Mouse (Mus musculus): Measurements from ENCODE around the gene Ufsp2. TPM values are rescaled to one million over a fixed set of nuclear protein-coding genes. Genes with fewer than 3 reads are reported as not detected.

The Ufsp2 gene
- polyA plus RNA-seq, 2 experiments from 2014 or later = 72.1 to 78.7 TPM

DNA sequence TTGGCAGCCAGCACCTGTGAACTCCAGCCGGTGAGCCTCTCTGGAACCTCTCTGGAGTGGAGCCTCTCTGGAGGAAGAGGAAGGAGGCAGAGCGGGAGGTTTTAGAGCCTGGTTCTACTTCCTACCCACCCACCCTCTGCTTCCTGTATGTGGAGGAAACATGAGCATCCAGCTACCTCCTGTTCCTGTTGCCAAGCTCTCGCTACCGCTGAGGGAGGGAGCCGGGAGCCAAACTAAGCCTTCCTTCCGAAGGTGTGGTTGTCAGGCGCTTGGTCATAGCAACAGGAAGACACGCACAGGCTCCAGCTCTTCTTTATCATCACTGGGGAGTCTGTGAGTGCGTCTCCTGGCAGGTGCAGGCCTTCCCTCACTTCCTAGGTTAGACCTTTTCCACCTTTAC lies 46.9 kb downstream of the Ufsp2 start:
- no peak for ATAC-seq

DNA sequence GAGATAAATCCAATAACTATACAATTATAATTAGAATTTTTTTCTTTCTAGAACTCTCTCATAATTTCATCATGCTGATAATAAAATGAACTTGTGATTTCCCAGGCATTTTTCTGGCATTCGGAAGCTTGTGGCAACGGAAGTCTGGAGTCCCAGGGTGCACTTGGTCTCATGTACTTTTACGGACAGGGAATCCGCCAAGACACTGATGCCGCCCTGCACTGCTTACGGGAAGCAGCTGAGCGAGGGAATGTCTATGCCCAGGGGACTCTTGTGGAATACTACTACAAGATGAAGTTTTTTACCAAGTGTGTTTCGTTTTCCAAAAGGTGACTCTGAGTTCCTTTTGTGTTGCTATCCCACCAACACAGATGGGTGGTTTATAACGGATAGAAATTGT lies 47.4 kb downstream of the Ufsp2 start:
- no peak for ATAC-seq

GRCm38 (mm10) chr8:46024392-46024791 lies 49.1 kb downstream of the Ufsp2 start:
- ATAC-seq = no peak

GRCm38 (mm10) chr8:46036217-46036616 lies 60.9 kb downstream of the Ufsp2 start:
- ATAC-seq = no peak

- ATAC-seq = no peak
Observed at GRCm38 (mm10) chr8:46039666-46040065, 64.3 kb downstream of the Ufsp2 start.

DNA sequence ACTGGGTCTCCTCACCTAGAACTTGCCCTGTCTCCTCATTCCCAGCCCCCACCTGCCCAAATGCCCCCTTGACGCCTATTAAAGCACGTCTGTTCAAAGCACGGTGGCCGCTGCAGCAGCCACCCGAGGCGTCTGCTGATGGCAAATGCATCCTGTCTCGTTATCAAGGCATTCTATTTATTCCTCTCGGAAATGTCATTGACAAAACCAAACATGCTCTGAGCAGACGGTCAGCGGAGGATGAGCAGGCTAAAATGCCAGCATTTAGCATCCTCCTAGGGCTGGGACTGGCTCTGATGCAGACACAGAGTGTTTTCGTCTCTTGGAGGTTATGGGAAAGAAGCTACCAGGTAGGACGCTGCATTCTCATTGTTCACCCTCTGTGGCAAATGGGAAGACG lies 64.9 kb downstream of the Ufsp2 start:
- ATAC-seq = no peak

Other genes with a start within 250 kb of the Ufsp2 start
- gene Pdlim3, start 90.1 kb upstream of the Ufsp2 start, polyA plus RNA-seq (2017; shearing (Covaris generic)) = not detected
- gene Ccdc110, start 40.9 kb upstream of the Ufsp2 start, polyA plus RNA-seq (2017; shearing (Covaris generic)) = not detected
- 1 to 10 TPM; 1.9 to 3.2 TPM for gene 1700029J07Rik, start 276 bp upstream of the Ufsp2 start, polyA plus RNA-seq (2017; shearing (Covaris generic))
- 1 to 10 TPM in 1 of 2 experiments, under 1 TPM in 1; 0.22 to 1.4 TPM for gene Lrp2bp, start 23.8 kb downstream of the Ufsp2 start, polyA plus RNA-seq (2017; shearing (Covaris generic))
- gene Ankrd37, start 30.2 kb downstream of the Ufsp2 start, polyA plus RNA-seq (2017; shearing (Covaris generic)) = 10 to 100 TPM; 13.0 to 15.2 TPM
- 10 to 100 TPM; 28.6 to 35.0 TPM for gene Cfap97, start 176.2 kb downstream of the Ufsp2 start, polyA plus RNA-seq (2017; shearing (Covaris generic))
- 1 to 10 TPM; 6.0 to 7.5 TPM for gene Snx25, start 176.6 kb downstream of the Ufsp2 start, polyA plus RNA-seq (2017; shearing (Covaris generic))
- gene Slc25a4, start 235.8 kb downstream of the Ufsp2 start, polyA plus RNA-seq (2017; shearing (Covaris generic)) = 100 to 1,000 TPM; 140 to 213 TPM